Mouse (Mus musculus) lung, embryonic 16.5 days (tissue): Measurements from ENCODE around the gene Traf2. TPM values are rescaled to one million over a fixed set of nuclear protein-coding genes. Genes with fewer than 3 reads are reported as not detected.
A peak's percentile ranks its signal among the peaks of the same experiment; 100 is the strongest.

Experiments used
- ATAC-seq: fragments of 200-750 bp; cut with Nextera tagmentation; 2 replicates; pipeline ENCODE4 v1.8.0; 2017; ENCODE audit warnings: low read depth, mild to moderate bottlenecking, moderate library complexity
- H3K27ac ChIP-seq: fragments of 300-500 bp; sonication (generic); 2 replicates; pipeline ENCODE4 v1.5.1; 2014; ENCODE audit warnings: mild to moderate bottlenecking, control low read depth, low read length
- H3K27me3 ChIP-seq: fragments of 300-500 bp; sonication (generic); 2 replicates; pipeline ENCODE4 v1.6.1; 2014; ENCODE audit warnings: low read depth, low read length, mixed read lengths; ENCODE audit not compliant: control insufficient read depth, insufficient read depth
- H3K36me3 ChIP-seq: fragments of 300-500 bp; sonication (generic); 2 replicates; pipeline ENCODE4 v1.6.1; 2014; ENCODE audit warnings: low read length; ENCODE audit not compliant: control insufficient read depth, insufficient read depth
- H3K4me1 ChIP-seq: fragments of 300-500 bp; sonication (generic); replicated peaks from 2 replicates; pipeline ENCODE4 v1.6.1; 2014; ENCODE audit warnings: low read length, mixed read lengths; ENCODE audit not compliant: control insufficient read depth, insufficient read depth
- H3K4me2 ChIP-seq: fragments of 300-500 bp; sonication (generic); 2 replicates; pipeline ENCODE4 v1.6.1; 2014; ENCODE audit warnings: low read depth, low read length, control low read depth
- H3K4me3 ChIP-seq: fragments of 300-500 bp; sonication (generic); 2 replicates; pipeline ENCODE4 v1.5.1; 2014; ENCODE audit warnings: mild to moderate bottlenecking, low read length, control low read depth
- H3K9ac ChIP-seq: fragments of 300-500 bp; sonication (generic); 2 replicates; pipeline ENCODE4 v1.6.1; 2014; ENCODE audit warnings: low read length, control low read depth
- H3K9me3 ChIP-seq: fragments of 300-500 bp; sonication (generic); 2 replicates; pipeline ENCODE4 v1.6.1; 2016; ENCODE audit warnings: low read length; ENCODE audit not compliant: control insufficient read depth
- WGBS: fragments of 180-500 bp; shearing (Covaris S2); extraction: QIAGEN DNeasy Blood & Tissue Kit; methylation state at CpG from one replicate; pipeline ENCODE4 v1.1.7; 2014; 5-methylcytosine and 5-hydroxymethylcytosine counted together
- polyA plus RNA-seq: library from polyadenylated mRNA; unstranded; fragments of >200 nt; fragmentation: Nextera tagmentation; extraction: Ambion mirVana; gene quantifications from 2 replicates; pipeline ENCODE4 v1.2.1, GENCODE M21; 2015

Gene Traf2
- polyA plus RNA-seq, 1 experiment from 2014 or later = 38.2 TPM

GRCm38 (mm10) chr2:25472550-25472949, 74.2 kb downstream of the Traf2 start:
- Histone ChIP-seq H3K36me3 (no peaks in the 10 kb centered on the region), H3K9ac (no peak overlapping the region), H3K4me2 (no peak overlapping the region), H3K4me3 (no peak overlapping the region), H3K27me3 (no peaks in the 10 kb centered on the region), H3K27ac (no peak overlapping the region), H3K9me3 (no peaks in the 10 kb centered on the region), H3K4me1 (peaks cover 8% of the 10 kb centered on the region; the same call in 1 of the 2 replicates)
- 73% methylated on average over 2 of the region's 2 CpGs for WGBS
- no peak for ATAC-seq

- no peak within 1 kb of the TSS for H3K9ac ChIP-seq
- H3K27ac ChIP-seq = peak within 1 kb of the TSS; percentile 55
- no peaks in the 10 kb centered on the region for H3K9me3 ChIP-seq
- no peaks in the 10 kb centered on the region for H3K27me3 ChIP-seq
- no peak within 1 kb of the TSS for H3K4me3 ChIP-seq
- H3K36me3 ChIP-seq = no peaks in the 10 kb centered on the region
- H3K4me1 ChIP-seq = peaks cover 8% of the 10 kb centered on the region; the same call in 1 of the 2 replicates
- no peak within 1 kb of the TSS for H3K4me2 ChIP-seq
- no peak for ATAC-seq
- WGBS = 40% methylated on average over 6 of the region's 6 CpGs
Measured at GRCm38 (mm10) chr2:25469969-25470368, 76.8 kb downstream of the Traf2 start, which contains the start of gene Ptgds. Ptgds (minus strand) TSS chr2:25470046.

- 60% methylated on average over 10 of the region's 10 CpGs for WGBS
- peak; percentile 77 for ATAC-seq
- no peak overlapping the region for H3K4me3 ChIP-seq
- no peaks in the 10 kb centered on the region for H3K36me3 ChIP-seq
- no peak overlapping the region for H3K4me2 ChIP-seq
- H3K4me1 ChIP-seq = peaks cover 8% of the 10 kb centered on the region; the same call in 1 of the 2 replicates
- no peaks in the 10 kb centered on the region for H3K9me3 ChIP-seq
- no peaks in the 10 kb centered on the region for H3K27me3 ChIP-seq
- no peak overlapping the region for H3K9ac ChIP-seq
- H3K27ac ChIP-seq = peak overlapping the region; percentile 55
Measured at GRCm38 (mm10) chr2:25468962-25469915, 77.5 kb downstream of the Traf2 start.

Other genes starting within 250 kb of the Traf2 start
- 0.44 and 0.84 TPM in 2 replicates for gene Grin1, start 227.8 kb downstream of the Traf2 start, polyA plus RNA-seq
- gene Man1b1, start 214.6 kb downstream of the Traf2 start, polyA plus RNA-seq = 47.8 and 57.4 TPM in 2 replicates
- gene Dpp7, start 190.6 kb downstream of the Traf2 start, polyA plus RNA-seq = 15.9 and 18.9 TPM in 2 replicates
- 18.8 and 20.2 TPM in 2 replicates for gene Uap1l1, start 181.3 kb downstream of the Traf2 start, polyA plus RNA-seq
- gene Sapcd2, start 174.6 kb downstream of the Traf2 start, polyA plus RNA-seq = 39.0 and 39.3 TPM in 2 replicates
- gene Entpd2, start 151.1 kb downstream of the Traf2 start, polyA plus RNA-seq = 3.6 and 4.8 TPM in 2 replicates
- 31.6 and 36.5 TPM in 2 replicates for gene Npdc1, start 147.6 kb downstream of the Traf2 start, polyA plus RNA-seq
- gene Fut7, start 123.7 kb downstream of the Traf2 start, polyA plus RNA-seq = 0.10 and 0.15 TPM in 2 replicates
- 4.9 and 5.4 TPM in 2 replicates for gene Abca2, start 118.2 kb downstream of the Traf2 start, polyA plus RNA-seq
- 139 and 180 TPM in 2 replicates for gene Clic3, start 90.1 kb downstream of the Traf2 start, polyA plus RNA-seq
- 37.9 and 44.8 TPM in 2 replicates for gene Paxx, start 85.8 kb downstream of the Traf2 start, polyA plus RNA-seq
- 10.7 and 16.5 TPM in 2 replicates for gene Ptgds, start 76.9 kb downstream of the Traf2 start, polyA plus RNA-seq
- gene Lcn12, start 53.0 kb downstream of the Traf2 start, polyA plus RNA-seq = not detected in 2 replicates
- gene Fbxw5, start 46.2 kb downstream of the Traf2 start, polyA plus RNA-seq = 80.8 and 81.1 TPM in 2 replicates
- gene C8g, start 45.2 kb downstream of the Traf2 start, polyA plus RNA-seq = 6.5 and 7.3 TPM in 2 replicates
- gene Edf1, start 10.9 kb upstream of the Traf2 start, polyA plus RNA-seq = 319 and 355 TPM in 2 replicates
- 3.1 and 8.2 TPM in 2 replicates for gene Mamdc4, start 27.9 kb upstream of the Traf2 start, polyA plus RNA-seq
- gene Phpt1, start 28.3 kb upstream of the Traf2 start, polyA plus RNA-seq = 164 and 167 TPM in 2 replicates
- gene Ajm1, start 34.8 kb upstream of the Traf2 start, polyA plus RNA-seq = 0.21 TPM in 1 of 2 replicates, not detected in the other
- gene Rabl6, start 61.6 kb upstream of the Traf2 start, polyA plus RNA-seq = 60.7 and 61.8 TPM in 2 replicates
- gene Ccdc183, start 70.7 kb upstream of the Traf2 start, polyA plus RNA-seq = 0.14 and 0.15 TPM in 2 replicates
- gene Tmem141, start 75.1 kb upstream of the Traf2 start, polyA plus RNA-seq = 30.5 and 35.6 TPM in 2 replicates
- gene Fcna, start 81.1 kb upstream of the Traf2 start, polyA plus RNA-seq = 3.5 and 10.6 TPM in 2 replicates
- 0.33 TPM in 1 of 2 replicates, not detected in the other for gene Lcn8, start 106.2 kb upstream of the Traf2 start, polyA plus RNA-seq
- gene Lcn5, start 111.0 kb upstream of the Traf2 start, polyA plus RNA-seq = not detected in 2 replicates
- gene Lcn6, start 129.8 kb upstream of the Traf2 start, polyA plus RNA-seq = not detected in 2 replicates
- not detected in 2 replicates for gene Lcn10, start 135.8 kb upstream of the Traf2 start, polyA plus RNA-seq
- not detected in 2 replicates for gene Obp2a, start 153.1 kb upstream of the Traf2 start, polyA plus RNA-seq
- gene Bmyc, start 159.8 kb upstream of the Traf2 start, polyA plus RNA-seq = 60.2 and 63.4 TPM in 2 replicates
- gene Obp2b, start 190.1 kb upstream of the Traf2 start, polyA plus RNA-seq = not detected in 2 replicates
- not detected in 2 replicates for gene Lcn3, start 218.6 kb upstream of the Traf2 start, polyA plus RNA-seq
- not detected in 2 replicates for gene Lcn11, start 230.1 kb upstream of the Traf2 start, polyA plus RNA-seq
- not detected in 2 replicates for gene Gm13539, start 235.3 kb upstream of the Traf2 start, polyA plus RNA-seq